Mouse (Mus musculus): ENCODE results near the gene Eml5. TPM values are rescaled to one million over a fixed set of nuclear protein-coding genes. Genes with fewer than 3 reads are reported as not detected.

Eml5 gene
- total RNA-seq, 1 experiment = 20.5 TPM

GRCm38 (mm10) chr12:98833901-98834300 is 67.4 kb downstream of the Eml5 start:
- peaks cover 3% of the 10 kb centered on the region; the same call in 1 of the 2 replicates for H3K36me3 ChIP-seq (ENCODE audit: control insufficient read depth, insufficient read depth, low read length, poor library complexity, severe bottlenecking)
- TF ChIP-seq CHD2 (IDR thresholded peaks at IDR 0.05; ENCODE audit: low read depth, low read length) (no peak), MAFK (IDR thresholded peaks at IDR 0.05; ENCODE audit: insufficient read depth, low read depth, low read length) (no peak), HCFC1 (IDR thresholded peaks at IDR 0.05; ENCODE audit: borderline replicate concordance, insufficient read depth, low read length) (no peak), ZC3H11A (IDR thresholded peaks at IDR 0.05; ENCODE audit: borderline replicate concordance, low read depth, low read length) (no peak), ZNF384 (IDR thresholded peaks at IDR 0.05; ENCODE audit: low read depth, low read length) (no peak)
- DNase-seq (ENCODE audit: low read depth, low spot score) = no peak
- no peak overlapping the region for H3K9ac ChIP-seq (ENCODE audit: insufficient read depth, low read depth, low read length, poor library complexity, severe bottlenecking)
- no peak overlapping the region for H3K27ac ChIP-seq (ENCODE audit: insufficient read depth, low read depth, low read length, poor library complexity, severe bottlenecking)
- in situ Hi-C loops (cut with MboI; ENCODE audit: low sequenced_read_pairs in 2 of 2, unreplicated experiment in 2 of 2) = no loop called here
- no peak overlapping the region for H3K4me3 ChIP-seq (ENCODE audit: insufficient read depth in 1 of 2, low read depth in 1 of 2, low read length in 2 of 2, poor library complexity in 1 of 2, severe bottlenecking in 1 of 2)
- H3K4me1 ChIP-seq (ENCODE audit: control insufficient read depth in 2 of 2, insufficient read depth in 2 of 2, low read length in 2 of 2, poor library complexity in 1 of 2) = no peaks in the 10 kb centered on the region
- no peaks in the 10 kb centered on the region for H3K9me3 ChIP-seq (ENCODE audit: control insufficient read depth, insufficient read depth, low read depth, low read length)

GRCm38 (mm10) chr12:98832929-98833598 is 68.2 kb downstream of the Eml5 start:
- H3K9me3 ChIP-seq (ENCODE audit: control insufficient read depth, insufficient read depth, low read depth, low read length) = no peaks in the 10 kb centered on the region
- H3K36me3 ChIP-seq (ENCODE audit: control insufficient read depth, insufficient read depth, low read length, poor library complexity, severe bottlenecking) = peaks cover 3% of the 10 kb centered on the region; the same call in 1 of the 2 replicates
- DNase-seq (ENCODE audit: low read depth, low spot score) = no peak
- H3K27ac ChIP-seq (ENCODE audit: insufficient read depth, low read depth, low read length, poor library complexity, severe bottlenecking) = no peak overlapping the region
- H3K4me3 ChIP-seq (ENCODE audit: insufficient read depth in 1 of 2, low read depth in 1 of 2, low read length in 2 of 2, poor library complexity in 1 of 2, severe bottlenecking in 1 of 2) = no peak overlapping the region
- H3K9ac ChIP-seq (ENCODE audit: insufficient read depth, low read depth, low read length, poor library complexity, severe bottlenecking) = no peak overlapping the region
- in situ Hi-C loops (cut with MboI; ENCODE audit: low sequenced_read_pairs in 2 of 2, unreplicated experiment in 2 of 2) = no loop called here
- H3K4me1 ChIP-seq (ENCODE audit: control insufficient read depth in 2 of 2, insufficient read depth in 2 of 2, low read length in 2 of 2, poor library complexity in 1 of 2) = no peaks in the 10 kb centered on the region
- TF ChIP-seq ZNF384 (IDR thresholded peaks at IDR 0.05; ENCODE audit: low read depth, low read length) = no peak
- TF ChIP-seq CHD2 (IDR thresholded peaks at IDR 0.05; ENCODE audit: low read depth, low read length) = no peak
- TF ChIP-seq MAFK (IDR thresholded peaks at IDR 0.05; ENCODE audit: insufficient read depth, low read depth, low read length) = no peak
- no peak for TF ChIP-seq HCFC1 (IDR thresholded peaks at IDR 0.05; ENCODE audit: borderline replicate concordance, insufficient read depth, low read length)
- no peak for TF ChIP-seq ZC3H11A (IDR thresholded peaks at IDR 0.05; ENCODE audit: borderline replicate concordance, low read depth, low read length)

- H3K4me1 ChIP-seq (ENCODE audit: control insufficient read depth in 2 of 2, insufficient read depth in 2 of 2, low read length in 2 of 2, poor library complexity in 1 of 2) = no peaks in the 10 kb centered on the region
- H3K9ac ChIP-seq (ENCODE audit: insufficient read depth, low read depth, low read length, poor library complexity, severe bottlenecking) = no peak overlapping the region
- TF ChIP-seq MAFK (IDR thresholded peaks at IDR 0.05; ENCODE audit: insufficient read depth, low read depth, low read length) (no peak), HCFC1 (IDR thresholded peaks at IDR 0.05; ENCODE audit: borderline replicate concordance, insufficient read depth, low read length) (no peak), ZNF384 (IDR thresholded peaks at IDR 0.05; ENCODE audit: low read depth, low read length) (no peak), ZC3H11A (IDR thresholded peaks at IDR 0.05; ENCODE audit: borderline replicate concordance, low read depth, low read length) (no peak), CHD2 (IDR thresholded peaks at IDR 0.05; ENCODE audit: low read depth, low read length) (no peak)
Observed at GRCm38 (mm10) chr12:98831122-98831521, 70.2 kb downstream of the Eml5 start.

GRCm38 (mm10) chr12:98820781-98821180 is 80.5 kb downstream of the Eml5 start:
- in situ Hi-C loops (cut with MboI; ENCODE audit: low sequenced_read_pairs in 2 of 2, unreplicated experiment in 2 of 2) = no loop called here
- Histone ChIP-seq H3K27ac (ENCODE audit: insufficient read depth, low read depth, low read length, poor library complexity, severe bottlenecking) (no peak overlapping the region), H3K36me3 (ENCODE audit: control insufficient read depth, insufficient read depth, low read length, poor library complexity, severe bottlenecking) (no peaks in the 10 kb centered on the region), H3K9me3 (ENCODE audit: control insufficient read depth, insufficient read depth, low read depth, low read length) (no peaks in the 10 kb centered on the region), H3K9ac (ENCODE audit: insufficient read depth, low read depth, low read length, poor library complexity, severe bottlenecking) (no peak overlapping the region), H3K4me1 (ENCODE audit: control insufficient read depth in 2 of 2, insufficient read depth in 2 of 2, low read length in 2 of 2, poor library complexity in 1 of 2) (no peaks in the 10 kb centered on the region), H3K4me3 (ENCODE audit: insufficient read depth in 1 of 2, low read depth in 1 of 2, low read length in 2 of 2, poor library complexity in 1 of 2, severe bottlenecking in 1 of 2) (no peak overlapping the region)
- DNase-seq (ENCODE audit: low read depth, low spot score) = no peak
- TF ChIP-seq ZNF384 (IDR thresholded peaks at IDR 0.05; ENCODE audit: low read depth, low read length) (no peak), HCFC1 (IDR thresholded peaks at IDR 0.05; ENCODE audit: borderline replicate concordance, insufficient read depth, low read length) (no peak), ZC3H11A (IDR thresholded peaks at IDR 0.05; ENCODE audit: borderline replicate concordance, low read depth, low read length) (no peak), MAFK (IDR thresholded peaks at IDR 0.05; ENCODE audit: insufficient read depth, low read depth, low read length) (no peak), CHD2 (IDR thresholded peaks at IDR 0.05; ENCODE audit: low read depth, low read length) (no peak)

More at GRCm38 (mm10) chr12:98831122-98831521, 70.2 kb downstream of the Eml5 start:
- Histone ChIP-seq H3K4me3 (ENCODE audit: insufficient read depth in 1 of 2, low read depth in 1 of 2, low read length in 2 of 2, poor library complexity in 1 of 2, severe bottlenecking in 1 of 2) (no peak overlapping the region), H3K9me3 (ENCODE audit: control insufficient read depth, insufficient read depth, low read depth, low read length) (no peaks in the 10 kb centered on the region), H3K27ac (ENCODE audit: insufficient read depth, low read depth, low read length, poor library complexity, severe bottlenecking) (no peak overlapping the region), H3K36me3 (ENCODE audit: control insufficient read depth, insufficient read depth, low read length, poor library complexity, severe bottlenecking) (peaks cover 3% of the 10 kb centered on the region; the same call in 1 of the 2 replicates)
- no peak for DNase-seq (ENCODE audit: low read depth, low spot score)
- in situ Hi-C loops (cut with MboI; ENCODE audit: low sequenced_read_pairs in 2 of 2, unreplicated experiment in 2 of 2) = no loop called here

Data from ES-E14 (cell line).